Mouse (Mus musculus) layer of hippocampus, postnatal 14 days (tissue): ENCODE measurements around the gene Mus81. TPM values are rescaled to one million over a fixed set of nuclear protein-coding genes. Genes with fewer than 3 reads are reported as not detected.
A peak's percentile ranks its signal among the peaks of the same experiment; 100 is the strongest.

ENCODE experiments used
- DNase-seq, 2 experiments: peaks; one replicate each; pipeline ENCODE4 v3.0.0; 2021 to 2022; ENCODE audit warnings: low spot score in 2 of 2, mixed read lengths in 1 of 2
- total RNA-seq, 2 experiments: library from RNA; stranded (reverse); gene quantifications; 2 replicates each; pipeline ENCODE4 v1.2.3; 2021

The Mus81 gene
- total RNA-seq, 2 experiments from 2014 or later: 34.3 to 35.6 TPM

DNA sequence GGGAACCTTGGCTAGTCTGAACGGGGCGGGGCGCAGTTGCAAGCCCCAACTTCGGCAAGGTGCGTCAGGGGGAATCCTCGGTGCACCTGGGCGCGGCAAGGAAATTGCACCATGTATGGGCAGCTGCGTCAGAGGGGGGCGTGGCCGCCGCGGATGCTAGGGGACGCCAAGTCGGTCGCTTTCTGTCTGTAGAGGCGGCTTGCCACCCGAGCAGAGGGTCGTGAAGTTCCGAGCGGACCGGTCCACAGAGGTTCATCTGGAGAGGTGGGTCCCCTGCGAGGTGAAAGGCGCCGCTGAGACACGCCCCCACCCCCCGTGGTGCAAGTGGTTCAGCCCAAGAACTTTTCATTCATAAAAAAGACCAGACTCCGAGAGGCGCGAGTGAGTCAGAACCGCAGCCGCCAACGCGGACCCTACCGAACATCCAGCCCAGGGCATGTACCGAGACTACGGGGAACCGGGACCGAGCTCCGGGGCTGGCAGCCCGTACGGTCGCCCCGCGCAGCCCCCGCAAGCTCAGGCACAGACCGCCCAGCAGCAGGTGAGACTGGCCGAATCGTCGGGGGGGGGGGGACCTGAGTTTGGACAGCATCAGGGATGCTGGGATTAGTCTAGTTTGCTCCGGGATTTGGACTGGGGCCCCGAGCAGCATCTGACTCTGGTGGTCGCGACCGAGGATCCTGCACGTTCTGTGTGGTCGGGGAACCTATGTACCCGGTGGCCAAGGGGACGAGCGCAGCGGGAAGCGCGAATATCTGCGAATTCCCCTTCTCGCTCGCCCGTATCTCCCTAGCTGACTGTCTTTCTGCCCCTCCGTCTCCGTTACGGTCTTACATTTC, 40.5 kb downstream of the Mus81 start, which contains the start of gene Fosl1:
Fosl1 (plus strand) TSS at position 33 of the 839 bp plus-strand sequence.
- DNase-seq: peak in 1 of 2 experiments; percentile 53

DNA sequence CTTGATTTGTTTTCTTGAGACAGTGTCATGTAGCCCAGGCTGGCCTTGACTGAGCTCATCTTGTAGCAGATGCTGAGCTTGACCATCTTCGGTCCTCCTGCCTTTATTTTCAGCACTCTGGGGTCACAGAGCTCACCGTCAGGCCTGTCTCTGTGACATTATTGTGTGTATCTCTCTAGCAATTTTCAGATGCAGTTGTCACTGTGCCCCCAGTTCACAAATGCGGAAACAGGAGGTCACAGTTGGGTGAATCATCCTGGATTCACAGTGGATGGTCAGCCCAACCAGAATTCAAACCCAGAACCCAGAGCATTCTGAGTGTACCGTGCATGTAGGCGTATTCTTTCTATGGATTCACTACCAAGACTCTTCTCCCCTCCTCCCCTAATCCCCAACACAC, 42.5 kb downstream of the Mus81 start:
- DNase-seq: no peak

DNA sequence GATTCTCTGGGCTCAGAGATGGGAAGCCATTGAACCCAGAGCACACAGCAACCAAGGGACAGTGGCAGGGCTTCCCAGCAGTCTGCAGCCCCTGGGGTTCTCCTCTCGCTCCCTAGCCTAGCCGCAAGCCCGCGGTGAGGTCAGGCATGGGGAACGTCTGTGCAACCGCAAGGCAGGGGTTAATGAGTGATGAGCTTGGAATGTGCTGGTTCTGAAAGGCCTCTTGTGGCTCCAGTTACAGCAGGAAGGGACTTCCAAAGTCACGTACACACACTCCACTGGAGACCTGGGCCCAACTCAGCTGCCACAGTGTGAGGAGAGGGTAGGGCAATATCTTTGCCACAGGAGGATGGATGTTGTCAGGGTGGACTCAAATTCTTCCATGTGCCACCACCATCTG, 43.2 kb downstream of the Mus81 start:
- DNase-seq: no peak

DNA sequence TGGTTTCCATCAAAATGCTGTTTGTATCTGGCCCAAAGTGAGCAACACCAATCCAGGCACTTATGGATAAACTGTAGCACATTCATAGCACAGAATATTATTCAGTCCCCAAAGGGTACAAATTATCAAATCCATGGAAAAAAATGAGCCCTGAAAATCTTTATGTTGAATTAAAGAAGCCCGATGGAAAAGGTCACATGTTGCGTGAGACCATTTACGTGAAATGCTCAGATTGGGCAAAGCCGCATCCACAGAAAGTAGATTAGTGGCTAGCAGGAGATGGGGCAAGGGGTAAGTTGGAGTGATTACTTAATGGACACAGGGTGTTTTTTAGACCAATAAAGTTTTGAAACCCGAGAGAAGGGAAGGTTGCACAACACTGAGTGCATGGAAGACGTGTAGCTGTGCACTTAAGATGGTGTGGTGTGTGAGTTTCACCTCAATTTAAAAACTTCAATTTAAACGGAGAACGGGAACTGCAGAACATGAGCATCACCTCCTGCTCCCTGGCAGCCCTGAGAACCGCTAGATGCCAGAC, 43.8 kb downstream of the Mus81 start:
- no peak for DNase-seq

DNA sequence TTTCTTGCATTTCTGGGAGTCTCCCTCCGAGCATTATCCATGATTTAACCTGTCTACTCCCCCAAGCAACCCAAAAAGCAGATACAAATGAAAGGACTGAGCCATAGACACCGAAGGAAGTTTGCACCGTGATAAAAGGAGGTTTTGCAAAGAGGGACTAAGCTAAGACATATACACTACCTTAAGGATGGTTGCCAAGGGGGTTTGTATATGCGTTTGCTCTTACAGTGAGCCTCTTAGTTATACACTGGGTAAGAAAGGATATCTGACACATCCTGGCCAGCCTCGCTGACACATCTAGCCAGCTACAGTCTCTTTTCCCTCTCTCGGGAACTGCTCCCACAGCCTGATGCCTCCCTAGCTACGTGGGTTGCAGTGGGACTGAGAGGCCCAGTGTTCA, 54.3 kb downstream of the Mus81 start:
- DNase-seq: no peak

DNA sequence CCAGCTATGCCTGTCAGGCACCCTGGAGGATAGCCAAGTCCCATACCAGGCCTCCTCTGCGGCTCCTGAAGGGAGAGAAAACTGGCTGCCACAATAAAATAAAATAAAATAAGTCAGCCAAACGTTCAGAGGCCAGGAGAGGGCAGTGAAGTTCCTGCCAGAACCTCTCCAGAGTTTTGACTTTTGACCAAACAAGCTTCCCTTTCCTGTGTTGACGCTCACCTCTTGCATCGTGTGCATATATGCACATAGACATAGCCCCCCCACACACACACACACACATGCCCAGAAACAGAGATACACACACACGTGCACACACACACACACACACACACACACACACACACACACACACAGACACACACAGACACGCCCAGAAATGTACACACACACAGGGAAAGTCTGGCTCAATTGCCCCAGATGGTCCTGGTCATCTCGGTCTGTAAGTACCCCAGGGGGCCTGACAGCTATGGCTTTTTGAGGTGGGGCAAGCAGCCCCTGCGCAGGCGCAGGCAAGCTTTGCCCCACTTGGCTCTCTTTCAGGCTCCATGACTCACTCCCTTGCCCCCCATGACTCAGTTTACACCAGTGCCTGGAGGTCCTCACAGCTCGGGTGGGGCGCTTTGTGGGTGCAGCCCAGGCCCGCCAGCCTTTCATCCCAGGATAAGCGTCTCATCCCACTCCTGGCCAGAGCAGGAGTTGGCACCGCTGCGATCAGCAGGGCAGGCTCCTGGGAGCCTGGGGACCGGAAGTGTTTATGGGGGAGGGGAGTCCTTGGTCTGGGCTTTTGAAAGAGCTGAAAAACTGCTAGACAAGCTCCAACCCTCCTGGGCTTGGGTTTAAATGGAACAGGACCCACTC, 55.0 kb downstream of the Mus81 start:
- no peak for DNase-seq

Other genes with a start within 250 kb of the Mus81 start
- gene Pacs1, start 215.3 kb downstream of the Mus81 start, total RNA-seq: 10 to 100 TPM; 59.6 to 63.9 TPM
- gene Sf3b2, start 192.9 kb downstream of the Mus81 start, total RNA-seq: 100 to 1,000 TPM; 195 to 199 TPM
- gene Gal3st3, start 190.1 kb downstream of the Mus81 start, total RNA-seq: 100 to 1,000 TPM; 129 to 132 TPM
- not detected for gene Catsper1, start 152.7 kb downstream of the Mus81 start, total RNA-seq
- gene Cst6, start 138.8 kb downstream of the Mus81 start, total RNA-seq: 1 to 10 TPM; 5.4 to 5.9 TPM
- gene Eif1ad, start 121.7 kb downstream of the Mus81 start, total RNA-seq: 10 to 100 TPM; 21.8 to 25.0 TPM
- 10 to 100 TPM; 83.0 to 97.1 TPM for gene Banf1, start 121.2 kb downstream of the Mus81 start, total RNA-seq
- gene Sart1, start 99.7 kb downstream of the Mus81 start, total RNA-seq: 10 to 100 TPM; 81.1 to 91.5 TPM
- gene Tsga10ip, start 85.9 kb downstream of the Mus81 start, total RNA-seq: under 1 TPM in 1 of 2 experiments, not detected in 1; 0.67 TPM
- gene Drap1, start 63.4 kb downstream of the Mus81 start, total RNA-seq: 100 to 1,000 TPM; 269 to 270 TPM
- 10 to 100 TPM; 63.0 to 63.6 TPM for gene AI837181, start 63.3 kb downstream of the Mus81 start, total RNA-seq
- gene Fosl1, start 40.9 kb downstream of the Mus81 start, total RNA-seq: not detected
- 10 to 100 TPM; 29.9 to 31.8 TPM for gene Ccdc85b, start 30.5 kb downstream of the Mus81 start, total RNA-seq
- gene Fibp, start 27.8 kb downstream of the Mus81 start, total RNA-seq: 100 to 1,000 TPM in 1 of 2 experiments, 10 to 100 TPM in 1; 96.3 to 101 TPM
- 1 to 10 TPM in 1 of 2 experiments, under 1 TPM in 1; 0.41 to 1.2 TPM for gene Ctsw, start 19.9 kb downstream of the Mus81 start, total RNA-seq
- 10 to 100 TPM; 16.8 to 20.9 TPM for gene Efemp2, start 14.4 kb downstream of the Mus81 start, total RNA-seq
- 1,000 to 10,000 TPM; 1,666 to 1,748 TPM for gene Cfl1, start 2.1 kb upstream of the Mus81 start, total RNA-seq
- gene 1700020D05Rik, start 15.4 kb upstream of the Mus81 start, total RNA-seq: 1 to 10 TPM; 6.3 to 8.1 TPM
- 10 to 100 TPM; 70.5 to 74.2 TPM for gene Snx32, start 22.1 kb upstream of the Mus81 start, total RNA-seq
- gene Ovol1, start 72.2 kb upstream of the Mus81 start, total RNA-seq: not detected
- 1 to 10 TPM; 7.1 to 8.8 TPM for gene Ap5b1, start 79.6 kb upstream of the Mus81 start, total RNA-seq
- gene Rnaseh2c, start 113.5 kb upstream of the Mus81 start, total RNA-seq: 10 to 100 TPM; 84.4 to 90.5 TPM
- 10 to 100 TPM; 83.3 to 83.5 TPM for gene Kat5, start 121.8 kb upstream of the Mus81 start, total RNA-seq
- gene Rela, start 149.1 kb upstream of the Mus81 start, total RNA-seq: 10 to 100 TPM; 21.0 to 26.7 TPM
- 10 to 100 TPM; 22.8 to 26.1 TPM for gene Sipa1, start 175.3 kb upstream of the Mus81 start, total RNA-seq
- 10 to 100 TPM; 16.1 to 17.0 TPM for gene Map3k11, start 200.3 kb upstream of the Mus81 start, total RNA-seq
- 10 to 100 TPM; 66.3 to 72.2 TPM for gene Pcnx3, start 200.5 kb upstream of the Mus81 start, total RNA-seq
- not detected for gene Kcnk7, start 216.0 kb upstream of the Mus81 start, total RNA-seq
- 10 to 100 TPM; 15.6 to 20.1 TPM for gene Ehbp1l1, start 237.9 kb upstream of the Mus81 start, total RNA-seq
- gene Fam89b, start 241.3 kb upstream of the Mus81 start, total RNA-seq: 10 to 100 TPM; 32.1 to 41.1 TPM